Mouse (Mus musculus): ENCODE data around the gene Mical3.

DNA sequence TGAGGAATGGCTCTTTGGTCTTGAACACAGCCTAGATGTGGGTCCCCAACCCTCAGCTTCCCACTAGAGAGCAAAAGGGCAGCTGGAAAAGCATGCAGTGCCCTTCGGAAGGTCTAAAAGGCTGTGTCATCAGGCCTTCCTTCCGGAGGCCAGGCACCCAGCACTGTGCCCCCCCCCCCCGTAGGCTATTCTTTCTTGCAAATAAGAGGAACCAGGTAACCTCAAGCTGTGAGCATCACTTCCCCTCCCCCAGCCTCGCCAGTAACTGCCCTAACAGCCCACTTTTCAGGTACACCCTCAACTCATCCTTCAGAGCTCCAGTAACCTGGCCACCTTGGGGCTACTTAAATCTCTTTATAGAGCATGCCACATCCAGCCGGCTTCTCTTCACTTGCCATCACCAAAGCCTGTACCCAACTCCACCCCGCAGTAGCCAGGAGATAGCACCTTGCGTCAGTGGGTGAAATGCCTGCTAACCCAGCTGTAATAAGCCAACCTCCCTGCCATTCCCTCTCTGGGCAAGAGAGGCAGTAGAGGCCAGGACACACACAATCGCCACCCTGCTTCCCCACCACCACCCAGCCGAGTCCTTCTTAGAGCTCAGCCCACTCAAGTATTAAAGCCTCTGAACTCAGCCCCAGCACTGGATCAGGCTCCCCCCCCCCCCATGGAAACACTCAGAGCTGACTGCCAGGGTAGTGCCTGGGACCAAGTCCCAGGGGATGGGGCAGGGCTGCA lies 215.7 kb downstream of the Mical3 start:
- TF ChIP-seq POLR2A (IDR thresholded peaks at IDR 0.05; ENCODE audit: extremely low read depth, insufficient read depth, low read length) (no peak), CTCF (IDR thresholded peaks at IDR 0.05; ENCODE audit: extremely low read depth, insufficient read depth, low read length) (peak; percentile 44)

All from cortical plate, adult 2 months (tissue).